Mouse (Mus musculus) mammary gland, adult 2 months (tissue): ENCODE data around the gene Chac1. TPM values are rescaled to one million over a fixed set of nuclear protein-coding genes. Genes with fewer than 3 reads are reported as not detected.

Experiments
- polyA plus RNA-seq: library from polyadenylated mRNA; depleted of rRNA; stranded (reverse); fragments of >200 nt; gene quantifications from 2 replicates; pipeline ENCODE4 v1.2.3, GENCODE M21; 2012; ENCODE audit warnings: low replicate concordance; rRNA removed

Chac1 gene
- 8.4 and 31.1 TPM in 2 replicates for polyA plus RNA-seq

GRCm38 (mm10) chr2:119350555-119351486 is at the start of gene Chac1:
Gene Chac1, plus strand, starts transcription at chr2:119351229.

GRCm38 (mm10) chr2:119325568-119326143 is 25.4 kb upstream of the Chac1 start, which contains the start of gene Dll4:
Gene Dll4, plus strand, starts transcription at chr2:119325784.

Other genes with a start within 250 kb of the Chac1 start
- gene Rad51, start 238.4 kb upstream of the Chac1 start, polyA plus RNA-seq: 1.8 and 2.1 TPM in 2 replicates
- 23.3 and 29.3 TPM in 2 replicates for gene Rmdn3, start 194.2 kb upstream of the Chac1 start, polyA plus RNA-seq
- gene Gchfr, start 183.5 kb upstream of the Chac1 start, polyA plus RNA-seq: 80.1 and 84.8 TPM in 2 replicates
- 0.12 and 0.36 TPM in 2 replicates for gene Gm14137, start 176.7 kb upstream of the Chac1 start, polyA plus RNA-seq
- 34.3 and 37.0 TPM in 2 replicates for gene Zfyve19, start 142.6 kb upstream of the Chac1 start, polyA plus RNA-seq
- gene Dnajc17, start 142.4 kb upstream of the Chac1 start, polyA plus RNA-seq: 1.9 TPM in 2 replicates
- gene Ppp1r14d, start 121.3 kb upstream of the Chac1 start, polyA plus RNA-seq: 0.18 TPM in 1 of 2 replicates, not detected in the other
- 21.6 and 23.1 TPM in 2 replicates for gene Spint1, start 113.9 kb upstream of the Chac1 start, polyA plus RNA-seq
- gene Rhov, start 80.0 kb upstream of the Chac1 start, polyA plus RNA-seq: 3.0 and 5.0 TPM in 2 replicates
- gene Vps18, start 62.5 kb upstream of the Chac1 start, polyA plus RNA-seq: 20.5 and 30.9 TPM in 2 replicates
- 17.0 and 24.0 TPM in 2 replicates for gene Dll4, start 25.4 kb upstream of the Chac1 start, polyA plus RNA-seq
- gene Ino80, start 126.5 kb downstream of the Chac1 start, polyA plus RNA-seq: 7.6 and 9.3 TPM in 2 replicates
- gene Exd1, start 196.4 kb downstream of the Chac1 start, polyA plus RNA-seq: 0.80 and 1.7 TPM in 2 replicates
- 154 and 378 TPM in 2 replicates for gene Chp1, start 196.5 kb downstream of the Chac1 start, polyA plus RNA-seq